Mouse (Mus musculus) bone marrow macrophage, adult 2 months (primary cell): ENCODE data around the gene Olfr1378.

ENCODE experiments used
- CTCF ChIP-seq: IDR thresholded peaks from 2 replicates; pipeline ENCODE4 v1.5.1; 2012; ENCODE audit warnings: low read depth, mild to moderate bottlenecking, low read length, moderate library complexity
- POLR2A ChIP-seq: IDR thresholded peaks from 2 replicates; pipeline ENCODE4 v1.6.1; 2012; ENCODE audit warnings: mild to moderate bottlenecking, low read depth, low read length, borderline replicate concordance

DNA sequence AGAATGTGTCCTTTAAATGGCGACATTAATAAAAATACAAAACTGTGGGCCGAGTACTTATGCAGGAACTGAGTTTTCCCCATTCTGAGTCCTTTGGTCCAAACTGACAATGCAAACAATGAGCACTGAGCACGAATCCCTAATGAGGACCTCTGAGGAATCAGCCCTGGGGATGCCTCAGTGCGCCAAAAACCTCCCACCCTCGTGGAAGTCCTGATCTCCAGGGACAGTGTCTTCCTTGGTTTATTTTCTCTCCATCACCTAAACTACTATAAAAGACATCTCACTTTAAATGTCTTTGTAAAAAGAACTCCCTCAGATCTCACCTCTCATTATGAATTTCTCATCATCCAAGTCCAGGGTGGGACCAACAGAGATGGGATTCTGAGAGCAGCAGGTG, 15.3 kb downstream of the Olfr1378 start, which contains the start of gene Olfr1377:
- TF ChIP-seq POLR2A, result no peak
- TF ChIP-seq CTCF, result no peak
